Mouse (Mus musculus) adipose tissue, adult 10 weeks (tissue): ENCODE results near the gene Clcnkb. TPM values are rescaled to one million over a fixed set of nuclear protein-coding genes. Genes with fewer than 3 reads are reported as not detected.

Experiments
- polyA plus RNA-seq: library from polyadenylated mRNA; stranded (reverse); fragments of 350-450 nt; fragmentation: Illumina TruSeq; extraction: RNeasy Lipid Tissue Mini Kit (QIAGEN cat#74804); gene quantifications from one replicate; pipeline ENCODE4 v1.2.3, GENCODE M21; 2014; ENCODE audit warnings: low read depth, low replicate concordance

The Clcnkb gene
- 10.3 TPM for polyA plus RNA-seq

DNA sequence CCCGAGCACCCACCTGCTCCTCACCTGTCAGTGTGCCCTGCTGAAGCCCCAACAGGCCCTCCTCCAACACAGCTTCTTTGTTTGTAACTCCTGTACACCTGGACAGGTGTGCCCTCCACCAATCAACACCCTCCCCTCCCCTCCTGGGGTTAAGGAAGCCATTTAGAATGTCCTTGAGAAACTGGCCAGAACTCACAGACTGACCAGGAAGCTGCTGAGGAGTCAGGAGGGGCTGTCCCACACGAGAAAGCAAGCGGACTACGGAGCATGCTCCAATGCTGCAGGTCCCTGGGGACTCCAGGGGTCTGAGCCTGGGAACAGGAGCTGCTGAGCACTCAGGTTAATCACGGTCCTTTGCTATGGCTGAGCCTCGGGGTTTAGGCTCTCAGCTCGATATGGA is at the start of gene Clcnkb:
Clcnkb (minus strand) TSS at position 91 of the 400 bp plus-strand sequence.

DNA sequence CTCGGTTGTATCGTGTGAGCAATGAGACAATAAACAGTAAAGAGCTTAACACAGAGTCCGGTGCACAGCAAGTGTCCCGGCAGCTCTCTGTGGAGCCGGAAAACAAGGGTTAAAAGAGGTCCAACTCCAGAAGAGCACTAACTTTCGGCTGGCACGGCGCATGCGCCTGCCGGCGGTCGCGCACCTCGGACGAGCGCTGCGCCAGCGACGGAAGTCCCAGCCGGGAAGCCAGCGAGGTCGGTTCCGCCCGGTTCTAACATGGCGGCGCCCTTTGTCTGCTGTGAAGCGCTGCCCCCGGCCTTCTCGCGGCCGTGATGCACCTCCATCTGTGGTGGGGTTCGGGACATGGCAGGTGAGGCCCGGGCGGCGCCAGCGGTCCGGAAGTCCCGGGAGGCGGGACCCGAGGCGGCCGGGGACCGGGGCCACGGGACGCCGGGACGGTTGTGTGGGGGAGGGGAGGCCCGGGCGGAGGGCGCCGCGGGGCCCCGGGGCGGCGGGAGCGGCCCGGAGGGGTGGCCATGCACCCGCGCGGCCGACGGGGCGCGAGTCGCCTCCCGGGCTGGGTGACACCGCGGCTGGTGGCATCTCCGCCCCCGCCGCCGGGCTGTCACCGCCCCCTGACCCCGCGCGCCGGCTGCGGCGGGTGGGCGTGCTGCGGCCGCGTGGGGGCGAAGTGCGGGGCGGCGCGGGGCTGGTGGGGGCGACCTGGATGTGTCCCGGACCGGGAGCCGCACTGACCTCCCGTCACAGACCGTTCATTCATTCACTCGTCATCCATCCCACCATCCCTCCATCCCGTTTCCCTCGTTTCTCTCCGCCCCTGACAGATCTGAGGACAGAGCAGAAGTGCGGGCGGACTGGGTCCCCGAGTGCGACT is 28.9 kb upstream of the Clcnkb start, which contains the start of gene Zbtb17:
Zbtb17 (plus strand) TSS at position 204 of the 877 bp plus-strand sequence.

DNA sequence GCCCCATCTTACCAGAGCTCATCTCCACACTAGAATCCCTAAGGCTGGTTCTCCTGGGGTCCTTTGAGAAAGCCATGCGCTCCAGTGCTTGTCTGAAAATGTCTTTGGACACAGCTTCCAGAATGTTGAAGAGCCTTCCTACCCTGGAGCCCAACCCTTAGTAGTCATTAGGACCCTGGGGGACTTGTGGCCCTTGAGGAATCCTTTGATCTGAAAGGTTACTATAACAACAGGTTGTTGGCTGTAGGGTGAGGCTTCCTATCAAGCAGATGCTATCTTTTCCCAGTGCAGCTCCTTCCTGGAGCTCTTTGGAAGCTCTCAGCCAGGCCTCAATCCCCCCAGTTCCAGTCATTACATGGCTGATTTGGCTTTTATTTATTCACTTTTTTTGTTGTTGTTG is 20.2 kb upstream of the Clcnkb start, which contains the start of gene Srarp:
Srarp (minus strand) TSS at position 132 of the 400 bp plus-strand sequence.

DNA sequence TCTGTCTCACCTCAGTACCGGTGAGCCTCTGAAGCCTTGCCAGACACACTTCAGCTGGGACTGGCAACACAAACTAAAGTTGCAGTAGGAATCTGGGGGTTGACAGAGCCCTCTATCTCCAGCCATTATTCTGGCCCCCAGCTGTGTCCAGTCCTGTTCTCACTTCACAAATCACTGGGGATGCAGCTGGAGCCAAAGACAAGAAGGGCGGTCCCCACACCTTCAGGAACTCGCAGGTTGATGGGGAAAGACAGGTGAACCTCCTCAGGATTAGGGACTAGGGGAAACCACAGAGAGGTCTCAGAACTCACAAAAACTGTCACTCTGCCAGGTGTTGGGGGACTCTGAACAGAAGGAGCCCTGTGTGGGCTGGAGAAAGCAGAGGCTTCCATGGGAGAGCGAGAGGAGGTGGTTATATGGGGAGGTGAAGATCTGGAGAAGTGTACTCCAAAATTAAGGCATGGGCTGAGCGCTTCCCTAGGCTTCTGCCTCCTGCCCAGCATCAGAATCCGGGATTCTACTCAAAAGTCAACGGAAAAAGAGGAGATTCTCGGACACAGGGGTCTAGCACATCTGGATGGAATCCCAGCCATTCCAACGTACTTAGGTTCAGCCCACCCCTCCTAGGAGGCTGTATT is 4.5 kb upstream of the Clcnkb start, which contains the start of gene Hspb7:
Hspb7 (plus strand) TSS at position 588 of the 638 bp plus-strand sequence.

DNA sequence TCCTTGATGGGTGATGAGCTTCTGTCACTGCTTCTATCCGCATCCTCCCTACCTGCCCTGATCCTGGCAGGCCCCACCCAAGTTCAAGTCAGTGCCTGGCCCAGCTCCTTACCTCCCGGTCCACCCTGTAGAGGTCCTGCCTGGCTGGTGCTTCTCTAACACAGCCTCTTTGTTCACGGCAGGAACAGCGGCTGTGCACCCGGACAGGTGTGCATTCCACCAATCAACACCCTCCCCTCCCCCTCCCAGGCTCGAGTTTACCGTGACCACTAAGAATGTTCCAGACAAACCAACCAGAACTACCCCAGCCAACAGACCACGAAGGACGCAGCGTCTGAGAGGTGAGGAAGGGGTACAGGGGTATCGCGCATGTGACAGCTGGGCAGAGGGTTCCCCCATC is 17.3 kb downstream of the Clcnkb start, which contains the start of gene Clcnka:
Clcnka (minus strand) TSS at position 180 of the 400 bp plus-strand sequence.

DNA sequence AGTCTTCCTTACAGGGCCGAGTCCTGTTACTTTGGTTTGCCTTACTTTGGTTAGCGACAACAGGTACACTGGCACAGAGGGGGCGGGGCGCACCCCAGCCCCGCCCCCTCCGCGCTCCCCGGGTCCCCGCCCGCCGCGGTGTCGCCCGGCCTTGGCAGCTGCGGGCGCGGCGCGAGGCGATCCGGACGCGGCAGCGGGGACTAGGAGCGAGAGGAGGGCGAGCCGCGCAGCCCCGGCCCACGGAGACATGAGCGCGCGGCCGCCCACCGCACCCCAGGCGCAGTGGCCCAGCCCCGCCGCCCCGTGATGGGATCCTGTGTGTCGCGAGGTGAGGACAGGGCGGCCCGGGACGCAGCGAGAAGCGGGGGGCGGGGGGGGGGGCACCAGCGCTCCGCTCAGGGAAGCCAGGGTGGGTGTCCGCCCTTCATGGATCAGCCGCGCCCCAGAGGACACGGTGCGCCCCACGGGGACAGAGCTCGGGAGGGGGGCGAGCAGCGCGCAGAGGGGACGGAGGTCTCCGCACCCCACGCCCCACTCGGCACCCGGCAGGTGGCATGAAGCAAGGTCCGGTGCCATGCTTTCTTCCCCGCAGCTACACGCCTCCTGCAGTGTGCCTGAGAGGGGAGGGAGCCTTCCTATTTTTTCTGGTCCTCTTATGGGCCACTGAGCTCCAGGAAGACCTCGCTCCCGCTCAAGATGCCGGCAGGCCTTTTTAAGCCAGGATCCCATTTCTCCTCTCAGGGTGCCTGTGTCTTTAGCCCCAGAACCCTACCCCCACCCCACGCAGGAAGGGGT is 47.6 kb downstream of the Clcnkb start, which contains the start of gene Fam131c:
Fam131c (plus strand) TSS at position 224 of the 795 bp plus-strand sequence.

Other genes starting within 250 kb of the Clcnkb start
- gene Rsg1, start 202.1 kb downstream of the Clcnkb start, polyA plus RNA-seq = 0.78 TPM
- gene Arhgef19, start 176.5 kb downstream of the Clcnkb start, polyA plus RNA-seq = 5.9 TPM
- 4.4 TPM for gene Epha2, start 114.8 kb downstream of the Clcnkb start, polyA plus RNA-seq
- gene Fam131c, start 47.8 kb downstream of the Clcnkb start, polyA plus RNA-seq = 0.93 TPM
- 0.12 TPM for gene Clcnka, start 17.3 kb downstream of the Clcnkb start, polyA plus RNA-seq
- 8.9 TPM for gene Hspb7, start 4.8 kb upstream of the Clcnkb start, polyA plus RNA-seq
- gene Srarp, start 20.1 kb upstream of the Clcnkb start, polyA plus RNA-seq = 0.50 TPM
- gene Zbtb17, start 28.6 kb upstream of the Clcnkb start, polyA plus RNA-seq = 13.0 TPM
- gene Spen, start 122.6 kb upstream of the Clcnkb start, polyA plus RNA-seq = 15.2 TPM
- gene Fblim1, start 190.1 kb upstream of the Clcnkb start, polyA plus RNA-seq = 28.6 TPM
- 0.89 TPM for gene Tmem82, start 202.6 kb upstream of the Clcnkb start, polyA plus RNA-seq
- 1.7 TPM for gene Slc25a34, start 207.8 kb upstream of the Clcnkb start, polyA plus RNA-seq
- gene Plekhm2, start 248.9 kb upstream of the Clcnkb start, polyA plus RNA-seq = 35.6 TPM